Mouse (Mus musculus) T-cell, adult 2 months (primary cell): ENCODE data around the gene Mdc1.

Experiments
- DNase-seq: peaks from one replicate; pipeline ENCODE4 v3.0.0; 2022; ENCODE audit warnings: low spot score

The Mdc1 gene

GRCm38 (mm10) chr17:35882924-35883323 is 41.6 kb downstream of the Mdc1 start:
- DNase-seq: no peak

- no peak for DNase-seq
These were observed 42.5 kb downstream of the Mdc1 start for GRCm38 (mm10) chr17:35883777-35884176.

GRCm38 (mm10) chr17:35887725-35888124 is 46.4 kb downstream of the Mdc1 start:
- no peak for DNase-seq

- peak; percentile 93 for DNase-seq
These were observed 55.7 kb downstream of the Mdc1 start, which contains the start of gene 2310061I04Rik for GRCm38 (mm10) chr17:35896781-35897643. Gene 2310061I04Rik (minus strand): TSS chr17:35897431.

- no peak for DNase-seq
These were observed 56.6 kb downstream of the Mdc1 start for GRCm38 (mm10) chr17:35897644-35898573.

GRCm38 (mm10) chr17:35900636-35901035 is 59.3 kb downstream of the Mdc1 start:
- no peak for DNase-seq

- no peak for DNase-seq
These were observed 62.2 kb downstream of the Mdc1 start for GRCm38 (mm10) chr17:35903343-35903991.

- peak; percentile 8 for DNase-seq
These were observed 62.7 kb downstream of the Mdc1 start for GRCm38 (mm10) chr17:35903992-35904355.

- no peak for DNase-seq
These were observed 64.3 kb downstream of the Mdc1 start for GRCm38 (mm10) chr17:35905587-35905986.

- DNase-seq: peak; percentile 18
These were observed 66.3 kb downstream of the Mdc1 start for GRCm38 (mm10) chr17:35907609-35908008.
